In the genomic region with DNA sequence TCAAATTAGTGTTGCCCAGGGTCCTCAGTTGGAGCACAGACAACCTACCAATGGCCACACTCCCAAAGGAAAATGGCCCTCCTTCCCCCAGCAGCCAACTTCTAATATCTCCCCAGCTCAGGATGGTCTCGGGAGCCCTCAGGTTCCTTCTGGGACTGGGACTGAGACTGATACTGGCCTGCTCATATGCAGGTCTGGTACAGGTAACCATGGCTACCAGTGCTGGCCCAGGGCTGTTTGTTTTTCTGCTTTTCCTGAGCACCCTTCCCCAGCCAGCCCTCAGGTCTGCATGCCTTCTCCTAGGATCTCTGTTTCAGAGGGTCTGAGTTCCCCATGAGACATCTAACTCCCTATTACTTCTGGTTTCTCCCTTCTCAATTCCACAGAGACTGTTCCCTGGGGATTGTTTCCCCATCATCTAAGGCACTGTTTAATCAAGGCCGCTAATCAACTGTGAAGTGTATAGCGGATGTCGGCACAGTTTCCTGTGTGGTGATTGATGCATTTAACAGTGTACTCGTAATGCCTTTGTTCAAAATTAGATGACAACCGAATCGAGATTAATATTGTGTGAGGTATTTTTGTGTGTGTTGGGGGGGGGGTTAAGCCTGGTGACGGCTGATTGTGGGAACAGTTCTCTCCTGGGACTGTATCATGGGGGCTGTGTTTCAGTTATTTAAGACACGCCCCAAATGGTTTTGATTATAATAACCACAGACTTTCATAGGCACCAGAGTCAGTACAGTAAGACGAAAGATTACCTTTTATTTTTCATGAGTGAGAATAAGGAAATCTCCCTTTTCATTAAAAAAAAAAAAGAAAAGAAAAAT, we compare ENCODE assay signal across 17 mouse cellular contexts.
DNase-seq lines count a peak whose midpoint lies in the region; ATAC-seq and TF ChIP-seq lines count a peak whose summit lies in the region.
"Had no signal": no experiment of that assay in that cellular context is flagged by ENCODE, and none has a peak within 500 bp of the region (broad histone marks: within the 10 kb centered on the region; RNA-seq: fewer than 3 reads in every experiment).

No protein-coding gene starts in this region.

- H3K4me1 ChIP-seq in lung, embryonic 15.5 days: peaks cover 9% of the 10 kb centered on the region
- H3K4me1 ChIP-seq in hindbrain, embryonic 16.5 days (ENCODE audit: control insufficient read depth, insufficient read depth, low read depth, low read length): no peaks in the 10 kb centered on the region
- no peaks in the 10 kb centered on the region for H3K4me1 ChIP-seq in midbrain, postnatal 0 days (ENCODE audit: insufficient read depth, low read length)
- no peaks in the 10 kb centered on the region for H3K4me1 ChIP-seq in liver, embryonic 12.5 days
- H3K4me1 ChIP-seq: liver, embryonic 15.5 days had no signal

- H3K27me3 ChIP-seq in lung, embryonic 15.5 days: no peaks in the 10 kb centered on the region
- H3K27me3 ChIP-seq in hindbrain, embryonic 16.5 days (replicated peaks; ENCODE audit: control insufficient read depth, insufficient read depth, low read length): no peaks in the 10 kb centered on the region
- no peaks in the 10 kb centered on the region for H3K27me3 ChIP-seq in midbrain, postnatal 0 days (ENCODE audit: insufficient read depth, low read length)
- no peaks in the 10 kb centered on the region for H3K27me3 ChIP-seq in liver, embryonic 12.5 days (replicated peaks)
- H3K27me3 ChIP-seq: liver, embryonic 15.5 days had no signal

- ATAC-seq in lung, embryonic 15.5 days (ENCODE audit: borderline replicate concordance, extremely low read depth, low FRiP score, low TSS enrichment): peak; percentile 81
- ATAC-seq in hindbrain, embryonic 16.5 days: peak; percentile 56
- 0 out of 2 replicates have a peak, but pooled peaks have one; percentile 60 for ATAC-seq in midbrain, postnatal 0 days (ENCODE audit: low FRiP score)
- ATAC-seq in liver, embryonic 12.5 days: no peak

- H3K9me3 ChIP-seq in lung, embryonic 15.5 days: no peaks in the 10 kb centered on the region
- H3K9me3 ChIP-seq in hindbrain, embryonic 16.5 days (ENCODE audit: control insufficient read depth, low read length): no peaks in the 10 kb centered on the region
- H3K9me3 ChIP-seq in midbrain, postnatal 0 days (ENCODE audit: low read length): no peaks in the 10 kb centered on the region
- no peaks in the 10 kb centered on the region for H3K9me3 ChIP-seq in liver, embryonic 12.5 days (replicated peaks)
- H3K9me3 ChIP-seq: liver, embryonic 15.5 days had no signal

- H3K4me3 ChIP-seq in lung, embryonic 15.5 days: no peak overlapping the region
- H3K4me3 ChIP-seq in hindbrain, embryonic 16.5 days (ENCODE audit: low read length): no peak overlapping the region
- no peak overlapping the region for H3K4me3 ChIP-seq in midbrain, postnatal 0 days (ENCODE audit: low read depth, low read length)
- H3K4me3 ChIP-seq in liver, embryonic 12.5 days: no peak overlapping the region
- H3K4me3 ChIP-seq: liver, embryonic 15.5 days had no signal

- no peaks in the 10 kb centered on the region for H3K36me3 ChIP-seq in lung, embryonic 15.5 days
- no peaks in the 10 kb centered on the region for H3K36me3 ChIP-seq in hindbrain, embryonic 16.5 days (ENCODE audit: control insufficient read depth, insufficient read depth, low read length)
- H3K36me3 ChIP-seq in midbrain, postnatal 0 days (ENCODE audit: insufficient read depth, low read length): no peaks in the 10 kb centered on the region
- no peaks in the 10 kb centered on the region for H3K36me3 ChIP-seq in liver, embryonic 12.5 days
- H3K36me3 ChIP-seq: liver, embryonic 15.5 days had no signal

- H3K9ac ChIP-seq in lung, embryonic 15.5 days: no peak overlapping the region
- no peak overlapping the region for H3K9ac ChIP-seq in hindbrain, embryonic 16.5 days (ENCODE audit: low read depth, low read length)
- H3K9ac ChIP-seq in midbrain, postnatal 0 days (replicated peaks; ENCODE audit: low read length, poor library complexity, severe bottlenecking): no peak overlapping the region
- H3K9ac ChIP-seq in liver, embryonic 12.5 days: no peak overlapping the region
- H3K9ac ChIP-seq: liver, embryonic 15.5 days had no signal

- DNase-seq in lung, postnatal 14 days: no peak
- DNase-seq in forelimb bud, embryonic 11.5 days (ENCODE audit: low read depth, low spot score): peak; percentile 35
- DNase-seq in midbrain, postnatal 0 days (ENCODE audit: low spot score): peak; percentile 49
- no peak for DNase-seq in adrenal gland, postnatal 14 days
- DNase-seq: cerebellum, adult 18-20 months; gastrocnemius, postnatal 14 days; heart, postnatal 4 days; kidney, adult 2 months; kidney, postnatal 36 days; left cerebral cortex, postnatal 4 days; right cerebral cortex, postnatal 4 days; thymus, postnatal 25 days had no signal

- TF ChIP-seq CTCF in midbrain, postnatal 0 days (IDR thresholded peaks at IDR 0.05): no peak

- H3K4me2 ChIP-seq in lung, embryonic 15.5 days: peak overlapping the region; percentile 6; the same call in 1 of the 2 replicates
- H3K4me2 ChIP-seq in hindbrain, embryonic 16.5 days (ENCODE audit: low read length): no peak overlapping the region
- no peak overlapping the region for H3K4me2 ChIP-seq in midbrain, postnatal 0 days (ENCODE audit: low read depth, low read length, poor library complexity, severe bottlenecking)
- no peak overlapping the region for H3K4me2 ChIP-seq in liver, embryonic 12.5 days
- H3K4me2 ChIP-seq: heart, embryonic 11.5 days; liver, embryonic 15.5 days had no signal

- H3K27ac ChIP-seq in lung, embryonic 15.5 days: peak overlapping the region; percentile 50; the same call in 1 of the 2 replicates
- no peak overlapping the region for H3K27ac ChIP-seq in hindbrain, embryonic 16.5 days (ENCODE audit: low read depth, low read length)
- no peak overlapping the region for H3K27ac ChIP-seq in midbrain, postnatal 0 days (ENCODE audit: low read depth, low read length)
- H3K27ac ChIP-seq in liver, embryonic 12.5 days: no peak overlapping the region
- H3K27ac ChIP-seq: liver, embryonic 15.5 days had no signal

- 33% methylated on average over 10 of the region's 10 CpGs for WGBS in lung, embryonic 15.5 days
- 51% methylated on average over 10 of the region's 10 CpGs for WGBS in hindbrain, embryonic 16.5 days
- WGBS in midbrain, postnatal 0 days: 57% methylated on average over 10 of the region's 10 CpGs
- WGBS in liver, embryonic 12.5 days (ENCODE audit: insufficient replicate concordance): 52% methylated on average over 10 of the region's 10 CpGs

Comparison
In these comparisons a context has a peak if more than half of its experiments do, and no peak if none do; other contexts are left out.
1. DNase-seq: peak in forelimb bud, embryonic 11.5 days (single experiment) and midbrain, postnatal 0 days (single experiment); none in lung, postnatal 14 days (single experiment) and adrenal gland, postnatal 14 days (single experiment).